Mouse (Mus musculus) layer of hippocampus, adult 9-11 months (tissue): ENCODE measurements around the gene Pamr1.

ENCODE experiments used
- DNase-seq: peaks from one replicate; pipeline ENCODE4 v3.0.0; 2022

Pamr1 gene

DNA sequence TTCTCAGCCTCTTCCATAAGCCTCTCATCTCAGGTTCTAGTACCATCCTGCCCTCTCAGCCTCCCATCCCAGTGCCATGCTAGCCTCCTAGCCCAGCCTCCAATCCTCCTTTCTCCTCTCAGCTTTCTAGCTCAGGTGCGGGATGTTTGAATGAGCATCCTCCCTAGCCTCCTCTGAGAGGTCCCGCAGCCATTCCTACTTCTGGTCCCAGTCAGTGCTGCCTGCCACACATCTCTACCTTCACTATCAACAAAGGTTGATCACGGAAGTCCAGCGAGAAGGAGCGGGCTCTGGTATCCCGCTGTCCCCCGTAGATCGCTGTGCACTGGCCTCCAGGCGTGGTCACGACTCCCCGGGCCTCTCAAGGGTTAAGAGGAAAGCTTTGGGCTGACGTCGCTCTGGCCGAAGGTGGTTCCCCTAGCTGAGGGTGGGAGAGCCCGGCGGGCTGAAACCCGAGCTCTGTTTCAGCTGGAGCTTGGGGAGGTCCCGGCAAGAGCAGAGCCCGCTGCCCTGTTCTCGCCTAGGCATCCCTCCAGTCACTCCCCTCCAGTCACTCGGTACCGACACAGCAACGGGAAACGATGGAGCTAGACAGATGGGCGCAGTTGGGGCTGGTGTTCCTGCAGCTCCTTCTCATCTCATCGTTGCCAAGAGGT is at the start of gene Pamr1:
Gene Pamr1, plus strand, starts transcription at position 402 of the 656 bp plus-strand sequence.
- no peak for DNase-seq

DNA sequence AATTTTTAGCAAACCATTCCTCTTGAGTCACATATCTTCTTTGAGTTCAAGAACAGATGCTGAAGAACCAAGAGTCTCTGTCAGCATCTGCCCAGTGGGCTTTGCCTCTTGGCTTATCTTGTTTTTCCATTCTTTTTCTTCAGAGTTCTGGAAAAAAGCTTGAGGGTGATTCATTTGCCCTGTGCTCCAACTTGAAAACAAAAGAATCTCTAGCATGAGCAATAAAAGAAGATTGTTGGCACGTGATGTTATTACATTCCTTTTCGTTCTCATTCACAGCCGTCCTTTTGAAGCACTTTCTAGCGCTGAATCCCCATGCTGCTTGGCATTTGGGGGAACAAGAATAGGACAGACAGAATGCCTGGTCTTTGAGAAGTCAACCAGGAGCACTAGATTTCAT is 42.2 kb upstream of the Pamr1 start:
- no peak for DNase-seq

DNA sequence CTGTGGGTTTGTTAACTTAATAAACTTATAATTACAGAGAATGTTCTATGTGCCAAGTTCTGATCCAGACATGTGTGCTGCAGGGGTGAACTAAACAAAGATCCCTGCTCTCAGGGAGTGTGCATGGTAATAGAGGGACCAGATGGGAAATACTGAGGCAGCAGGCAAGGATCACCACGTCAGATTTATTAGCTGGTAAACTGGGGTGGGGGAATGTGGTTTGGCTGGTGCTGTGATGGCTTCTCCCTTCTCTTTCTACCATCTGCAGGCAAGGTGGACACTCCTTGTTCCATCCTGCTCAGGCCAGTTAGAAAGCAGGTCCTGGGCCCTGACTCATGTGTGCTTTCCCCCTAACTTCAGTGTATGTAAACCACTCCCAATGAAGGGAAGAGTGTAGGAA is 41.7 kb upstream of the Pamr1 start:
- peak; percentile 24 for DNase-seq

DNA sequence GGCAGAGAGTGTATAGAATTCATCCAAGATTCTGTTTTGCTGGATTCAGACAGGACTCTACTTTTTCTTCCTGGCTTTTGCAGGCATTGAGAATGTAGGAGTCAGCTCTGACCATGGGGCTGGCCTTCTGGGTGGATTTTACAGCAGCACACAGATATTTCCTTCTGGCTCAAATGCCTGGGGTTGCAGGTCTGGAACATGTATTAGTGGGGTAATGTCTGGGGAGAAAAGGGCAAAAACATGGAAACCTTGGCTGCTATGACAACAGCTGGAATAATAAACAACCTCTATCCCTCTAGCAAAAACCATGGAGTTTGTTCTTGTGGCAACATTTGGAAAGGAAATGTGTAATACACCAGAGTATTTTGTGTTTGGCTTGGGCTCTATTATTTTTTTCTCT is 29.9 kb upstream of the Pamr1 start:
- DNase-seq, result no peak

DNA sequence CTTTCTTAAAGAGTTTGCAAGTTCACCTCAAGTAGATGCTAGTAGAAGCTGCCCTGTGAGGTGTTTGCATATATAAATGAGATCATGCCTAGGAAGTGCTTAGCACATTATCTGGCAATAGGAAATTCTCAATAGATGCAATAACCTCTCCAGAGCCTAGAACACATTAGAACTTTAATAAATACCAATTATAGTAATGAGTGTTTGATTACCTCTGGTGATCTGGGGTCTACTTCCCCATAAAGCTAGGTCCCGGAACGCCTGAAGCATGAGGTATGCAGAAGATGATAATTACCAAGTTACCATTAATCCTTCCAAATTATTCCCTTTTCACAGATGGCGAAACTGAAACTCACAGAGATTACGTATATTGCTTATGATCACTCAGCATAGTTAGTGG is 22.2 kb upstream of the Pamr1 start:
- DNase-seq, result no peak

DNA sequence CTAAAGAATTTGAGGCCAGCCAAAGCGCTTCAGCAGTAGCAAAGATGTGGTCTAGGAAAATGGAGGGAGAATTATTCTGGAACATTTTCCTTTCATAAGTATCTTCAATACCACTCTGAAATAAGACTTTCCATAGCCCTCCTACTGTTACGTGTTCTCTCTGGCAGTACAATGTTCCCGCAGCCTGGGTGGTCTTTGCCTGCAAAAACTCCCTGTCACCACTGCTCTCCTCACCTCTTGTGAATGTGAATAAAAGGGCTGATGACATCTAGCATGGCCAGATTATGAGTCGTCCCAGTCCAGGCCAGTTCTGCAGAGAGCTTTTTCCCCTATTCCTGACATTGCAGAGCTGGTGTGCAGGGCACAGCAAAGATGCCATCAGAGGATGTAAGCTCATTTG is 16.4 kb upstream of the Pamr1 start:
- no peak for DNase-seq

DNA sequence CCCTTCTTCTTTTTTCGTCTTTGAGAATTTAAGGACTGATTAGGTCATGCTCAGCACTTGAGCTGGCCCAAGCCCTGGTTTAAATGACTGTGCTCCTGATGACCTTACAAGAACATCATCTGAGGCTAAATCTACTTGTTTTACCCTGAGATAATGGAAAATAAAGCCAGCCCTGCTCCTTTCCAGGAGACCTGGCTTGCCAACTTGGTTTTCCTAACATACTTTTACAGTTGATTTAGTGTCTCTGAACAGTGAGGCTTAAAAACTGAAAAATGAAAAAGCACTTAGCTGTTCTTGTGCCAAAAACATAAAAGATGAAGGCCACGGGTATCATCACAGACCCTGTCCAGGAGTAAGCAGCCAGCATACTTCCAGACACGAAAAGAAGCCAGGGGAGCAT is 13.0 kb upstream of the Pamr1 start:
- DNase-seq, result no peak

DNA sequence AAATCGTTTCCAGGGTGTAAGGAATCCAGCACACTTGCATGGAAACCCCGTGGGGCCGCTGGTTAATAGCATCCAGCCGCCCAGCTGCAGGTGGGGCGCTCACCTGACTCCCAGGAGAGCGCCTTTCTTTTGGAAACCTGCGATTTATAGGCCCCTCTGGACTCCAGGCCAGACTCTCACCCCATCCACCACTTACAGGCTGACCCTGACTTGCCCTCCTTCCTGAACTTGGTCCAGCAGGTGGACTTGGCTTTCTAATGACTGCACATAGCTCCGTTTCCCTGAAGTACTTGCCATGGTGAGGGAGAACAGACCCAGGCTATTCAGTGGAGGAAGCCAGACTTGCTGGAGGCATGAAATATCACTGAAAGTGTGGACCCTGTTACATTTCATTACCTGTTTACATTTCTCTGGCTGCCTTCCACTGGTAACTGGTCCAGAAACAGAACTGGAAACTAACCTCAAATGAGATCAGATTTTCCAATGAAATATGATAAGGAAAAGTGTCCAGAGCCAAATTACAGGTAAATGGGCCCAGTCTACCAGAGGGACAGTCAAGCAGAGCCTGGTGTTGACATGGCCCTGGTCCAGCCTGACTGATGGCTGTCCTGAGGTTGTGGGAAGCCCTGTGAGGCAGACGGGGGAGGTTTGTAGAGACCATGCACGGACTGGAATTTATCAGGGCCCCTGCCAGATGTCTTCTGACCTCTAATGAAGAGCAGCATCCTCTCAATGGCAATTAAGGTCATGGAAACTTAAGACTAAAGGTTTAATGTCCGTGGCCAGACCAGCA is 9.2 kb upstream of the Pamr1 start:
- DNase-seq, result no peak

DNA sequence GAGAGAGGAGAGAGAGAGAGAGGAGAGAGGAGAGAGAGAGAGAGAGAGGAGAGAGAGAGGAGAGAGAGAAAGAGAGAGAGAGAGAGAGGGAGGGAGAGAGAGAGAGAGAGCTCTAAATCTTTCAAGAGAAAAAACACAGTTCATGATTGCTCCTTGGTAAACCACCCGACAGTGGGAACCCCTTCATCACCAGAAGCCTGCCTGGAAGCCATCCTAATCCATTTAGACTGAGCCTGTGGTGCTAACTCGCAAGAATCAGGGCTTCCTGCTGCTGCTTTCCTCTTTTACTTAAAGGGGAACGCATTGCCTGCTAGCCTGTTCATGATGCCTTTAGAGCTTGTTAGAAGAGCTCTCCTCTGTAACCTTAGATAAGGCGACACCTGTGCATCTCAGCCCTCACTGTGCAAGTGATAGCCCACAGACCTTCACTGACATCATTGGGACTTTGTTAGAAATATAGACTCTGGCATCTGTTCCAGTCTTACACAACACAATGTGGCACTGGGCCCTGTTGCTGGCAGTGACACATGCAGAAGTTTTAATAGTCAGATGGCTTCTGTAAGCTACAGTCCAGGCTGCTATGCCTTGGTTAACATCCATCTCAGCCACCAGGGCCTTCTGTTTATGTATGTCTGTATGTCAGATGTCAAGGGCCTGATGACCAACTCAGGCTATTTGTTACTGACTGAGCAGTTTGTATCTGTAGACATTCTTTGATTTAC is 8.2 kb upstream of the Pamr1 start:
- peak; percentile 21 for DNase-seq

DNA sequence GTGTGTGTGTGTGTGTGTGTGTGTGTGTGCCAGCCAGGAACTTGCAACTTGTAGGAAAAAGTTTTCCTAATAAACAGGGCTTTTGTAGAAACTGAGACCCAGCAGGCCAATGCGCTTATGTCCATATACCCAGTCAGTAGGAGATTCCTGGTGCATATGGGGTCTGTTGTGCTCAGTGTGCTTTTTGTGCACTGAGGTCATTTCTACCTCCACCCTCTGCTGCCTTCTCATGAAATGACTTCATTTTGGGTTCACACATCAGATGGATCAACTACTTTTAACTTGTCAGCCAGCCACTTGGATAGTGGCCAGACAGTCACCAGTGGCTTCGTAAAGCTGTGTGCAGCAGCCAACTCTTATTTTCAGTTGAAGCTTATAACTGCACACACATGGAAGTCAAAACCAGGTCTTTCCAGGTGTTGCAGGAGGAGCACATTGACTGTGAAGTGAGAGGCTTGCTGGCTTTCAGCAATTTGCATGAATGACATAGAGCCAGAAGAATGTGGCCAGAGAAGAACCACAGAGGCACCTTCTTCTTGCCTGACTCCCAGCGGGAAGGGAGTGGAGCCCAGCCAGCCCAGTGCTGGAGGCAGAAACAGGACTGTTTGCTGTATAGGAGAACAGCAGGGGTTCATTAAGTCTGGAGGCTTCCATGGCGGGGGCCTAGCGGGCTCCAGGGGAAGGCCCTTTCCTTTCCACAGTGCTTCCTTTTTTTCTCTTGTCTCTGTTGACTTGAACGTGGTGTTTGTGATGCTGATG is 5.7 kb upstream of the Pamr1 start:
- DNase-seq, result no peak

DNA sequence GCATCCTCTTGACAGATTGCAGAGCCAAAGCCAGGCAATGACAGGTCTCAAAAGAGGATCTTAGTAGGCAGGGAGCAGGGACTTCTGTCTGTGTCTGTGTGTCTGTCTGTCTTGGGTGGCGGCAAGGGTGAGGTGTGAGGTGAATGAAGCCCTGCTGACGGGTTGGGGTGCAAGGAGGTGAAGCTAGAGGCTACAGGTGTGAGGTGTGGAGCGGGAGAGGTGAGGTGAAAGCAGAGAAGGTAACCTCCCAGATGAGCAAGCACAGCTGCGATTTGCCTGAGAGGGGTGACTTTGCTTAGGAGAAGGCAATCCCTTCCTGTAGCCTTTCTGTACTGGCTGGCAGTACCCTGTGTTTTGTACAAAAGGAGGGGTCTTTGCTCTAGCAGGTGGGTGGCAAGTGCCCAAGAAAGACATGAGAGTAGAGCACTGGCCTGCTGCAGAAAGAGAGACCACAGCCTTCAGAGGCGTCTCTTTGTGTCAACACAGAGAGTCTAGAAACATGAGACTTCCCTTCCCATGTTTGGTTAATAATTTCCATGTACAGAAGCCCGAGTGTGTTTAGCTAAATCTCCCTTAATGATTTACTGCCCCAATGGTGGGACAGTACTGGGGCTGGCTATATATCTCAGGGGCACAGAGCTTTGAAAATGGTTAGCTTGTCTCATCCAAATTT is 1.2 kb downstream of the Pamr1 start:
- DNase-seq, result no peak

DNA sequence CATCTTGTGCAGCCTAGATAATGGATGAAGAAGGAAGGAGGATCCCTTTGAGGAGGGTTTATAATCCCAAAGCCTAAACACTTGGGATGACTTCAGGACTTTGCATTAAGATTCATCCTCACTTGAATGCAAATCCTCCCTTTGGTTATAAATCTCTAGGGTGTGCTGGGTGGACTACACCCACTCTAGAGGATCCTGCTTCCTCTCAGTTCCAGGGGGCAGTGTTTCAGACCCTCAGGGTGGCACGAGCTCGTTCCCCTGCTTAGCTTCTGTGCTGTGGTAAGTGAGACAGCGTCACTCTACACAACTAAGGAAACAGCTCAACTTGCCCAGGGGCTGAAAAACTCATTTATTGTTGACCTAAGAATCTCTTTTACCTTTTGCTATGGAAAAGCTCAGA is 1.8 kb downstream of the Pamr1 start:
- DNase-seq, result no peak

DNA sequence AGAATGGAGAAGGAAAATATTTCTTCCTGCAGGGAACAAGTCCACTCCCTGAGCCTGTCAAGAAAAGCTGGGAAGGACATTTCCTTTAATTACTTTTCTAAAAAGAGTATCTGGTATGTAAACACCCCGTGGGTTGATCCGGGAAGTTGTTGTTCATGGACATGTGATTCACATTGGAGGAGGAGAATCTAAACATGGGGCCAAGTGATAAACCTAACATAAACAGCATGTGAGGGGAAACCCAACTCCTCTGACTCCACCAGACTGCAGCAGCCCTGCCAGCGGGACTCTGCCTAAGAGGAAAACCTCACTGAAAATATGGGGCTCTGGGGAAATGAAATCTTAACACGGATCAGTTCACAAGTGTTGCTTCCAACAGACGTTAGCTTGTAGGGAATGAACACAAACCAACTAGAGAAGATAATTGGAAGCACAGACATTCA is 2.3 kb downstream of the Pamr1 start:
- DNase-seq, result no peak

DNA sequence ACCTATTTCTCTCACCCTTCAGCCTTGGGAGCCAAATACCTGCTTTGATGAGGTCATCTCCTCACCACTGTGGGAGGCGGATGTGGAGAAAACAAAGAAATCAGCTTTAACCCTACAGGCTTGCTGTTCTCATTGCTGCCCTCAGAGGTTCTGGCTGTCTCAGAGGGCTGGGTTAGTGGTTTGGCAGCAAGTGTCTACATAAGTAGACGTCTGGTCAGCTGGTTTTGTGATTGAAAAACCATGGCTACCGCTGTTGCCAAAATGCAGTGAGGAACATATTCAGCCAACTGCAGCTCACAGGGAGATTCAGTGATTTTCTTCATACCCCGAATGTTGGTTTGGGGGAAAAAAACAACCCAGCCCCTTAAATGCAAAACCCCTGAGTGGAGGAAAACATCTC is 7.3 kb downstream of the Pamr1 start:
- no peak for DNase-seq

DNA sequence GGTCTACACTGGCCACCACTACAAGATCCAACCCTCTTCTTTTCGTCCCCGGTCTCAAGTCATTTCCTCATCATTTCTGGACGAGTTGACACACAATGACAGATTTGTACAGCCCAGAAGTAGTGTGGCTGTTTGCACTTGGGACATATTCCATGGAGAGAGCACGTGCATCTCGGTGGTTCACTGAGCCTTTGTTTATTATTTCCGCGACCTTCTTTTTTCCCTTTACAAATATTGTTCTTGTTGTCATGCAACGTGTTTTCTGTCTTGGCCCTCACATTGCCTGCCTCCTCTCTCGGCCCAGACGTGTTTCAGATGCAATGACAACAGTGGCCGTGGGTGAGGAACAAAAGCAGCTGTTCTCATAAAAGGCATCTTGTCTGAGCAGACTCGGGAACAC is 9.2 kb downstream of the Pamr1 start:
- no peak for DNase-seq

DNA sequence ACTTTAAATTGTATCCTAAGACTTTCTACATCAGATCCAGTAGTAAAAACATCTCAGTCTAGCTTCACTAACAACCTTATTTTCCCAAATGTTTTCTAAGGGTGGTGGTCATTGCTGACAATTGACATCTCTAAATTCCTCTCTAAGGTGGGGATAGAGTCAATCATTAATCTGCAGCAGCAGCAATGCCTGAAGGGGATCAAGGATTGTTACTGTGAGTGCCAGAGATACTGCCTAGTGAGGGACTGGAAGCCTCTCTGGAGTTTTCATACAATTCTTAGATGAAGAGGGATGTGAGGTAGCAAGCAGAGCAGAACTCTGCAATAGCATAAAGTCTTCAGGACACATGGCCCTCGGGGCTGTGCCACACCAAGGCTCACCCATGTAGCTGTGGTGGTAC is 14.0 kb downstream of the Pamr1 start:
- DNase-seq, result no peak

DNA sequence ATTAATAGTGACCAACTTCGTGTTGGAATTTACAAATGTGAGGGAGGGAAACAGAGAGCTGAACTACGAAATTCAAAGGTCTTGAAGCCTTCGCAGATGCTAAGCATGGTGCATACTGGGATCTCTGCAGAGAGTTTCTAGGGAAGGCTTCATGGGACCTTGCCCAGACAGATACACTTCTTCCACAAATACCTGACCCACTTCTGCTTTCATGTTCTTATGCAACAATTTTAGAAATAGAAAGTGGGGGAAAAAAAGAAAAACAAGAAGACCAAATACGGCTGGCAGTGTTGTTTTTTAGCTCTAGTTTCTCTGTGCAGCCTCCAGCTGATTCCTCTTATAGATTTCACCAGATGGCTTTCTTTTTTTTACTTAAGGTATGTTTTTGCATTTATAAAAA is 29.4 kb downstream of the Pamr1 start:
- no peak for DNase-seq

DNA sequence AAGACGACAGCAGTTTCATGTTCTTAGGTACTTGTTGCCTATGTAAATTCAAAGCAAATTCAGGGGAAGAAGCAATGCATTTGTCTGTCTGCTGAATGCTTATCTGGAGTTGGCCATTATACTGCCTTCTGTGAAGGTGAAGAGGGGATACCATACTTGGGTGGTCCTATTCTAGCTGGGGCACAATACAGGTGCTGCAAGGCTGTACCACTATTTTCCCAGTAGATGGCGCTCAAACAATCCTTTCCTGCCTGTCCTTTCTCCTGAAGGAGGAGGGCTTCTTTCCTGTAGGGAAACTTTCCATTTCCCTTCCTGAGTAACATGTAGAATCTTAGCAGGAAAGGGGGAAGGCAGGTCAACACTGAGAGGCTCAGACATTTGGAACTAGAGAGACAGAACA is 40.2 kb downstream of the Pamr1 start:
- no peak for DNase-seq

DNA sequence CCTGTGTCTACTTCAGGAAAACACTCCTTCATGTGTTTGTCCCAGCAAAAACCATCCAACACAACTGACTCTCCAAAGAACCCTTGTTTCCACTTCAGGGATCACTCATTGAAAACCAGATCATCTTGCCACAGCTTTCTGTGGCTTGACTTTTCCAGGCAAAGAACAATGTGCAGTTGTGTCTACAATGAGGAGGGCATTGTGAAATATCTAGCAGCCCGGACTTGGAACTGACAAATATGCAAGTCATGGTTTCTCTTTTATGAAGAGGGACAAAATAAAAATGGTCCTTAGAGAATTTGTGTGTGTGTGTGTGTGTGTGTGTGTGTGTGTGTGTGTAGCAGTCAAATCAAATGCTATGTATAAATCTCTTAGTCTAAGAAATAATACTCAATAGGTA is 44.7 kb downstream of the Pamr1 start:
- DNase-seq, result no peak

DNA sequence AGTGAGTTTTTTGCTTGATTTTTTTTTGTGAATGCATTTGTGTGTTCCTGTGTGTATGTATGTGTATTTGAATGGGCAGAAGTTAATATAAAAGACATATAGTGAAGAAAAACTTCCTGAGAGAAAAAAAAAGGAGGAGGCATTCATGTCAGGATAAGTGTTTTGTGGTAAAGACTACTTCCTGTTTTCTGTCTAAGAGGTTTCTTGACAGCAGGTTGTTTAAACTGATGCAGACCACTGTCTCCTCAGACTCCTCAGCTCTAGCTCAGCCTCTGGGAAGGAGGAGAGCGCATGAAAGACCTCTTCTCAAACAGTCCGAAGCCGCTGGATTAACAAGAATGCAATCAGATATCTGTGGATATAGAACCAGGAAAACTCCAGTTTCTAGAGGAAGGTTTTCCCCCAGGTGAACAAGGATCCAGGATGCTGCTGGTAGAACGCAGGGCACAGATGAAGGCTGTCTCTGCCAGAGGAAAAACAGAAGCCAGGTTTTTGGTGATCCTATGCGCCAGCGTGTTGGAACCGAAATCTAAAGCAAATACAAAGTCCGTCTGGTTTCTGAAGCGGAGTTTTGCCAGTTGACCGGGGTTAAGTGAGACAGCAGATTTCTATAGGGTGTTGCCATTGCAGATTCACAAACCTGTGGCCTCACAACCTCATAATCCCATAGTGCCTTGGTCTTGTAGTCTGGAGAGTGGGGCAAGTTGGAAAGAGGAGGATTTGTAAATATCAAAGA is 45.8 kb downstream of the Pamr1 start:
- no peak for DNase-seq

DNA sequence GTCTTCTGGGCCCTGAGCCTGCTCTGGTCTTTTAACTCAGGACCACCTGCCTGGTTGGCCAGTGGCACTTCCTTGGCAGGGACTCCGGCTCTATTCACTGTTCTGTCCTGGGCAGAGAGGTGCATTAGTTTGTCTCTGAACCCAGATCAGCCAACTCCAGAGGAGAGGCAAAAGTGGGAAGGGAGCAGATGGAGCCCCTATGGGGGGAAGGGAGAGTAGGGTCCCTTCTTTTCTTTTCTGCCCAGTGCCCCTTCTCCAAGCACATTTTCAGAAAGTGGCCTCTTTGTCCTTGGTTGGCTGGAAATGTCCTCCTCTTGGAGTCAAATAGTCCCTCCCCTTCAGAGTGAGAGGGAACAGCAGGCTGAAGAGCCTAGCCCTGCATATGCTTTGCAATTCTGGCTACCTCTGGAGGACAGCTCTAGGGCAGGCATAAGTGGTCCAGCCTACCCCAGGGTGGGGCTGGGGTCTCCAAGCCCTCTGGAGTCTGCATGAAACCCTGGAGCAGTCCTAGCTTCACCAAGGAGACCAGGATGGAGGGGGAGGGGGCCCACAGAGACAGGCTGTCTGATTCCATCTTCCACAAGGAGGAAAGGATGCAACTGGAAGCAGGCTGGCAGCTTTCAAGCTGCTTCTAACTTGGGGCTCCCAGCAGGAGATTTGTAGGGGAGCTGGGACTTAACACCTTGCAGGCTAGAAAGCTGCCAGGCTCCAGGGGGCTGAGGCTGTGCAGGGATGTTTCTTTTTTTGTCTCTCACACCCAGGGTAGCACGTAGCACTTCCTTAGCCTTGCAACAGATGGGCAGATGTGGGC is 49.3 kb downstream of the Pamr1 start:
- DNase-seq, result peak; percentile 68
